Mouse (Mus musculus): ENCODE measurements at regions not wholly inside any gene's neighbourhood (a gene's known extent, or its start where the extent isn't known, plus 50 kb on each side); places are given as distances from the start of the nearest gene placed in this dataset.
A peak's percentile ranks its signal among the peaks of the same experiment; 100 is the strongest.

GRCm38 (mm10) chr1:91622874-91623273, 82.5 kb downstream of the Asb1 start:
- H3K9ac ChIP-seq (replicated peaks; ENCODE audit: low read depth, low read length), result no peak overlapping the region
- ATAC-seq (ENCODE audit: insufficient read depth, low read depth) (no peak), DNase-seq (ENCODE audit: low spot score) (no peak)
- H3K9me3 ChIP-seq (replicated peaks; ENCODE audit: control insufficient read depth, low read length), result no peaks in the 10 kb centered on the region
- H3K27ac ChIP-seq (ENCODE audit: low read depth), result no peak overlapping the region
- H3K27me3 ChIP-seq (ENCODE audit: control insufficient read depth, insufficient read depth, low read length), result 0 out of 2 replicates have a peak, but pooled peaks cover 2% of the 10 kb centered on the region
- H3K4me2 ChIP-seq (ENCODE audit: low read depth, low read length), result no peak overlapping the region
- no peak overlapping the region for H3K4me3 ChIP-seq (ENCODE audit: low read depth, low read length)
- H3K36me3 ChIP-seq (replicated peaks; ENCODE audit: control insufficient read depth, insufficient read depth, low read length), result no peaks in the 10 kb centered on the region
- 90% methylated on average over 5 of the region's 5 CpGs for WGBS
- TF ChIP-seq EP300 (IDR thresholded peaks at IDR 0.05; ENCODE audit: low read depth) (no peak), CTCF (IDR thresholded peaks at IDR 0.05; ENCODE audit: low read depth) (no peak)
- H3K4me1 ChIP-seq (ENCODE audit: control insufficient read depth, insufficient read depth), result no peaks in the 10 kb centered on the region; the same call in 1 of the 2 replicates

- 55% methylated on average over 8 of the region's 8 CpGs for WGBS
Observed at GRCm38 (mm10) chr1:91624028-91624427, 83.7 kb downstream of the Asb1 start.

GRCm38 (mm10) chr1:91624531-91625300, 84.4 kb downstream of the Asb1 start:
- Histone ChIP-seq H3K4me2 (ENCODE audit: low read depth, low read length) (no peak overlapping the region), H3K9ac (replicated peaks; ENCODE audit: low read depth, low read length) (no peak overlapping the region), H3K36me3 (replicated peaks; ENCODE audit: control insufficient read depth, insufficient read depth, low read length) (no peaks in the 10 kb centered on the region), H3K27me3 (ENCODE audit: control insufficient read depth, insufficient read depth, low read length) (0 out of 2 replicates have a peak, but pooled peaks cover 2% of the 10 kb centered on the region), H3K27ac (ENCODE audit: low read depth) (no peak overlapping the region), H3K4me3 (ENCODE audit: low read depth, low read length) (no peak overlapping the region), H3K9me3 (replicated peaks; ENCODE audit: control insufficient read depth, low read length) (no peaks in the 10 kb centered on the region), H3K4me1 (ENCODE audit: control insufficient read depth, insufficient read depth) (no peaks in the 10 kb centered on the region; the same call in 1 of the 2 replicates)
- 74% methylated on average over 11 of the region's 11 CpGs for WGBS
- DNase-seq (ENCODE audit: low spot score), result no peak
- TF ChIP-seq EP300 (IDR thresholded peaks at IDR 0.05; ENCODE audit: low read depth), result no peak
- no peak for ATAC-seq (ENCODE audit: insufficient read depth, low read depth)

More at GRCm38 (mm10) chr1:91624028-91624427, 83.7 kb downstream of the Asb1 start:
- TF ChIP-seq EP300 (IDR thresholded peaks at IDR 0.05; ENCODE audit: low read depth) (no peak), CTCF (IDR thresholded peaks at IDR 0.05; ENCODE audit: low read depth) (no peak)
- Histone ChIP-seq H3K27me3 (ENCODE audit: control insufficient read depth, insufficient read depth, low read length) (0 out of 2 replicates have a peak, but pooled peaks cover 2% of the 10 kb centered on the region), H3K36me3 (replicated peaks; ENCODE audit: control insufficient read depth, insufficient read depth, low read length) (no peaks in the 10 kb centered on the region), H3K4me3 (ENCODE audit: low read depth, low read length) (no peak overlapping the region), H3K9ac (replicated peaks; ENCODE audit: low read depth, low read length) (no peak overlapping the region), H3K9me3 (replicated peaks; ENCODE audit: control insufficient read depth, low read length) (no peaks in the 10 kb centered on the region), H3K27ac (ENCODE audit: low read depth) (no peak overlapping the region), H3K4me2 (ENCODE audit: low read depth, low read length) (no peak overlapping the region), H3K4me1 (ENCODE audit: control insufficient read depth, insufficient read depth) (no peaks in the 10 kb centered on the region; the same call in 1 of the 2 replicates)
- DNase-seq (ENCODE audit: low spot score) (no peak), ATAC-seq (ENCODE audit: insufficient read depth, low read depth) (no peak)

GRCm38 (mm10) chr1:91626090-91626489, 85.7 kb downstream of the Asb1 start:
- no peak for ATAC-seq (ENCODE audit: insufficient read depth, low read depth)
- peak overlapping the region; percentile 16; the same call in 1 of the 2 replicates for H3K27ac ChIP-seq (ENCODE audit: low read depth)
- no peaks in the 10 kb centered on the region; the same call in 1 of the 2 replicates for H3K4me1 ChIP-seq (ENCODE audit: control insufficient read depth, insufficient read depth)
- H3K9me3 ChIP-seq (replicated peaks; ENCODE audit: control insufficient read depth, low read length), result no peaks in the 10 kb centered on the region
- TF ChIP-seq EP300 (IDR thresholded peaks at IDR 0.05; ENCODE audit: low read depth), result no peak
- no peak for TF ChIP-seq CTCF (IDR thresholded peaks at IDR 0.05; ENCODE audit: low read depth)
- H3K27me3 ChIP-seq (ENCODE audit: control insufficient read depth, insufficient read depth, low read length), result 0 out of 2 replicates have a peak, but pooled peaks cover 2% of the 10 kb centered on the region
- H3K4me3 ChIP-seq (ENCODE audit: low read depth, low read length), result no peak overlapping the region
- H3K36me3 ChIP-seq (replicated peaks; ENCODE audit: control insufficient read depth, insufficient read depth, low read length), result no peaks in the 10 kb centered on the region
- WGBS, result 55% methylated on average over 11 of the region's 11 CpGs
- DNase-seq (ENCODE audit: low spot score), result no peak
- H3K4me2 ChIP-seq (ENCODE audit: low read depth, low read length), result no peak overlapping the region
- no peak overlapping the region for H3K9ac ChIP-seq (replicated peaks; ENCODE audit: low read depth, low read length)

GRCm38 (mm10) chr1:91630206-91630605, 89.9 kb downstream of the Asb1 start:
- no peaks in the 10 kb centered on the region; the same call in 1 of the 2 replicates for H3K4me1 ChIP-seq (ENCODE audit: control insufficient read depth, insufficient read depth)
- TF ChIP-seq EP300 (IDR thresholded peaks at IDR 0.05; ENCODE audit: low read depth) (no peak), CTCF (IDR thresholded peaks at IDR 0.05; ENCODE audit: low read depth) (no peak)

More at GRCm38 (mm10) chr1:91630206-91630605, 89.9 kb downstream of the Asb1 start:
- Histone ChIP-seq H3K4me3 (ENCODE audit: low read depth, low read length) (no peak overlapping the region), H3K4me2 (ENCODE audit: low read depth, low read length) (no peak overlapping the region), H3K9me3 (replicated peaks; ENCODE audit: control insufficient read depth, low read length) (no peaks in the 10 kb centered on the region), H3K9ac (replicated peaks; ENCODE audit: low read depth, low read length) (no peak overlapping the region), H3K27ac (ENCODE audit: low read depth) (peak overlapping the region; percentile 30; the same call in 1 of the 2 replicates), H3K27me3 (ENCODE audit: control insufficient read depth, insufficient read depth, low read length) (no peaks in the 10 kb centered on the region), H3K36me3 (replicated peaks; ENCODE audit: control insufficient read depth, insufficient read depth, low read length) (no peaks in the 10 kb centered on the region)
- no peak for ATAC-seq (ENCODE audit: insufficient read depth, low read depth)
- DNase-seq (ENCODE audit: low spot score), result no peak
- WGBS, result 62% methylated on average over 12 of the region's 12 CpGs
